Mouse (Mus musculus): Measurements from ENCODE around the gene Ern1. TPM values are rescaled to one million over a fixed set of nuclear protein-coding genes. Genes with fewer than 3 reads are reported as not detected.
A peak's percentile ranks its signal among the peaks of the same experiment; 100 is the strongest.
"Not testable (repeated sequence)": the region's sequence is repeated elsewhere in the genome, so short reads cannot be mapped to it uniquely, and the experiment has no call there.

Ern1 gene
- polyA plus RNA-seq, 2 experiments, result 6.4 to 12.5 TPM

- no peak for TF ChIP-seq POLR2A (IDR thresholded peaks at IDR 0.05; ENCODE audit: borderline replicate concordance, extremely low read depth, insufficient read depth, insufficient read length)
These were observed 3.7 kb upstream of the Ern1 start for GRCm38 (mm10) chr11:106491393-106491792.

GRCm38 (mm10) chr11:106490600-106490999 is 2.9 kb upstream of the Ern1 start:
- WGBS, result 84% methylated on average over 6 of the region's 6 CpGs
- ATAC-seq (ENCODE audit: low FRiP score, low read depth), result not testable (repeated sequence)

More at GRCm38 (mm10) chr11:106491393-106491792, 3.7 kb upstream of the Ern1 start:
- Histone ChIP-seq H3K4me2 (replicated peaks; ENCODE audit: low read depth, low read length, severe bottlenecking) (no peak overlapping the region), H3K27ac (replicated peaks; ENCODE audit: low read depth, low read length) (no peak overlapping the region), H3K9ac (ENCODE audit: low read depth, low read length, severe bottlenecking) (no peak overlapping the region), H3K27me3 (ENCODE audit: control insufficient read depth, insufficient read depth, low read length) (no peaks in the 10 kb centered on the region), H3K4me3 (replicated peaks; ENCODE audit: low read length) (no peak overlapping the region), H3K9me3 (ENCODE audit: control insufficient read depth, low read length) (no peaks in the 10 kb centered on the region), H3K4me1 (ENCODE audit: control insufficient read depth, insufficient read depth, low read length) (peaks cover 7% of the 10 kb centered on the region), H3K36me3 (ENCODE audit: control insufficient read depth, insufficient read depth, low read length) (no peaks in the 10 kb centered on the region)
- ATAC-seq (ENCODE audit: low FRiP score, low read depth), result no peak
- WGBS, result 2% methylated on average over 3 of the region's 3 CpGs
- peak; percentile 94 for DNase-seq (ENCODE audit: low spot score)

GRCm38 (mm10) chr11:106490057-106490456 is 2.4 kb upstream of the Ern1 start:
- no peaks in the 10 kb centered on the region for H3K9me3 ChIP-seq (ENCODE audit: control insufficient read depth, low read length)
- no peak overlapping the region for H3K4me2 ChIP-seq (replicated peaks; ENCODE audit: low read depth, low read length, severe bottlenecking)
- DNase-seq (ENCODE audit: low spot score), result no peak
- no peak for ATAC-seq (ENCODE audit: low FRiP score, low read depth)
- H3K27ac ChIP-seq (replicated peaks; ENCODE audit: low read depth, low read length), result no peak overlapping the region
- H3K36me3 ChIP-seq (ENCODE audit: control insufficient read depth, insufficient read depth, low read length), result no peaks in the 10 kb centered on the region
- H3K4me1 ChIP-seq (ENCODE audit: control insufficient read depth, insufficient read depth, low read length), result peaks cover 15% of the 10 kb centered on the region
- H3K4me3 ChIP-seq (replicated peaks; ENCODE audit: low read length), result no peak overlapping the region
- no peak for TF ChIP-seq POLR2A (IDR thresholded peaks at IDR 0.05; ENCODE audit: borderline replicate concordance, extremely low read depth, insufficient read depth, insufficient read length)
- H3K27me3 ChIP-seq (ENCODE audit: control insufficient read depth, insufficient read depth, low read length), result no peaks in the 10 kb centered on the region
- no peak overlapping the region for H3K9ac ChIP-seq (ENCODE audit: low read depth, low read length, severe bottlenecking)
- WGBS, result 52% methylated on average over 10 of the region's 10 CpGs

More at GRCm38 (mm10) chr11:106490600-106490999, 2.9 kb upstream of the Ern1 start:
- not testable (repeated sequence) for H3K9ac ChIP-seq (ENCODE audit: low read depth, low read length, severe bottlenecking); H3K4me3 ChIP-seq (replicated peaks; ENCODE audit: low read length); H3K36me3 ChIP-seq (ENCODE audit: control insufficient read depth, insufficient read depth, low read length); H3K9me3 ChIP-seq (ENCODE audit: control insufficient read depth, low read length); H3K27ac ChIP-seq (replicated peaks; ENCODE audit: low read depth, low read length); H3K27me3 ChIP-seq (ENCODE audit: control insufficient read depth, insufficient read depth, low read length); DNase-seq (ENCODE audit: low spot score); H3K4me2 ChIP-seq (replicated peaks; ENCODE audit: low read depth, low read length, severe bottlenecking)
- peaks cover 12% of the 10 kb centered on the region for H3K4me1 ChIP-seq (ENCODE audit: control insufficient read depth, insufficient read depth, low read length)

GRCm38 (mm10) chr11:106489036-106489693 is 1.5 kb upstream of the Ern1 start:
- WGBS, result 73% methylated on average over 6 of the region's 7 CpGs
- Histone ChIP-seq H3K4me2 (replicated peaks; ENCODE audit: low read depth, low read length, severe bottlenecking) (no peak overlapping the region), H3K9ac (ENCODE audit: low read depth, low read length, severe bottlenecking) (no peak overlapping the region), H3K4me1 (ENCODE audit: control insufficient read depth, insufficient read depth, low read length) (peaks cover 15% of the 10 kb centered on the region), H3K4me3 (replicated peaks; ENCODE audit: low read length) (no peak overlapping the region), H3K27me3 (ENCODE audit: control insufficient read depth, insufficient read depth, low read length) (no peaks in the 10 kb centered on the region), H3K27ac (replicated peaks; ENCODE audit: low read depth, low read length) (no peak overlapping the region), H3K36me3 (ENCODE audit: control insufficient read depth, insufficient read depth, low read length) (no peaks in the 10 kb centered on the region), H3K9me3 (ENCODE audit: control insufficient read depth, low read length) (no peaks in the 10 kb centered on the region)
- no peak for ATAC-seq (ENCODE audit: low FRiP score, low read depth)
- DNase-seq (ENCODE audit: low spot score), result no peak
- no peak for TF ChIP-seq POLR2A (IDR thresholded peaks at IDR 0.05; ENCODE audit: borderline replicate concordance, extremely low read depth, insufficient read depth, insufficient read length)

- peak; percentile 44 for ATAC-seq (ENCODE audit: low FRiP score, low read depth)
- Histone ChIP-seq H3K4me1 (ENCODE audit: control insufficient read depth, insufficient read depth, low read length) (peaks cover 15% of the 10 kb centered on the region), H3K4me3 (replicated peaks; ENCODE audit: low read length) (peak overlapping the region; percentile 98), H3K9ac (ENCODE audit: low read depth, low read length, severe bottlenecking) (0 out of 2 replicates have a peak overlapping the region, but pooled peaks have one; percentile 16), H3K27ac (replicated peaks; ENCODE audit: low read depth, low read length) (peak overlapping the region; percentile 58; the same call in 1 of the 2 replicates), H3K4me2 (replicated peaks; ENCODE audit: low read depth, low read length, severe bottlenecking) (peak overlapping the region; percentile 67), H3K36me3 (ENCODE audit: control insufficient read depth, insufficient read depth, low read length) (no peaks in the 10 kb centered on the region), H3K27me3 (ENCODE audit: control insufficient read depth, insufficient read depth, low read length) (no peaks in the 10 kb centered on the region), H3K9me3 (ENCODE audit: control insufficient read depth, low read length) (no peaks in the 10 kb centered on the region)
- WGBS, result 13% methylated on average over 17 of the region's 17 CpGs
- TF ChIP-seq POLR2A (IDR thresholded peaks at IDR 0.05; ENCODE audit: borderline replicate concordance, extremely low read depth, insufficient read depth, insufficient read length), result no peak
- no peak for DNase-seq (ENCODE audit: low spot score)
These were observed 492 bp upstream of the Ern1 start for GRCm38 (mm10) chr11:106488126-106488561.
